Mouse (Mus musculus): ENCODE data around the gene Zcchc8. TPM values are rescaled to one million over a fixed set of nuclear protein-coding genes. Genes with fewer than 3 reads are reported as not detected.

The Zcchc8 gene
- polyA plus RNA-seq, 1 experiment = 4.5 TPM

GRCm38 (mm10) chr5:123657651-123658050 lies 63.2 kb downstream of the Zcchc8 start:
- H3K27me3 ChIP-seq (ENCODE audit: control insufficient read depth) = no peaks in the 10 kb centered on the region
- peaks cover 2% of the 10 kb centered on the region; the same call in 1 of the 2 replicates for H3K4me1 ChIP-seq (ENCODE audit: control insufficient read depth)
- no peak overlapping the region for H3K4me3 ChIP-seq (replicated peaks)
- H3K9me3 ChIP-seq (ENCODE audit: control insufficient read depth, low read length) = no peaks in the 10 kb centered on the region
- TF ChIP-seq TAL1 (IDR thresholded peaks at IDR 0.05; ENCODE audit: low read length) (no peak), GATA1 (IDR thresholded peaks at IDR 0.05; ENCODE audit: low read length) (no peak)
- H3K36me3 ChIP-seq (ENCODE audit: control insufficient read depth) = peaks cover 9% of the 10 kb centered on the region

- no peaks in the 10 kb centered on the region for H3K27me3 ChIP-seq (ENCODE audit: control insufficient read depth)
- no peak overlapping the region for H3K4me3 ChIP-seq (replicated peaks)
- H3K4me1 ChIP-seq (ENCODE audit: control insufficient read depth) = peaks cover 2% of the 10 kb centered on the region; the same call in 1 of the 2 replicates
- H3K36me3 ChIP-seq (ENCODE audit: control insufficient read depth) = peaks cover 11% of the 10 kb centered on the region
- no peaks in the 10 kb centered on the region for H3K9me3 ChIP-seq (ENCODE audit: control insufficient read depth, low read length)
- TF ChIP-seq GATA1 (IDR thresholded peaks at IDR 0.05; ENCODE audit: low read length) (no peak), TAL1 (IDR thresholded peaks at IDR 0.05; ENCODE audit: low read length) (no peak)
Measured at GRCm38 (mm10) chr5:123654937-123655336, 66.0 kb downstream of the Zcchc8 start.

GRCm38 (mm10) chr5:123653287-123653801 lies 67.6 kb downstream of the Zcchc8 start:
- peaks cover 11% of the 10 kb centered on the region for H3K36me3 ChIP-seq (ENCODE audit: control insufficient read depth)
- H3K4me3 ChIP-seq (replicated peaks) = no peak overlapping the region
- peaks cover 2% of the 10 kb centered on the region; the same call in 1 of the 2 replicates for H3K4me1 ChIP-seq (ENCODE audit: control insufficient read depth)
- TF ChIP-seq TAL1 (IDR thresholded peaks at IDR 0.05; ENCODE audit: low read length) (no peak), GATA1 (IDR thresholded peaks at IDR 0.05; ENCODE audit: low read length) (no peak)
- H3K27me3 ChIP-seq (ENCODE audit: control insufficient read depth) = no peaks in the 10 kb centered on the region
- H3K9me3 ChIP-seq (ENCODE audit: control insufficient read depth, low read length) = no peaks in the 10 kb centered on the region

GRCm38 (mm10) chr5:123650825-123651224 lies 70.1 kb downstream of the Zcchc8 start:
- H3K36me3 ChIP-seq (ENCODE audit: control insufficient read depth) = peaks cover 28% of the 10 kb centered on the region
- TF ChIP-seq GATA1 (IDR thresholded peaks at IDR 0.05; ENCODE audit: low read length) = no peak
- H3K4me3 ChIP-seq (replicated peaks) = no peak overlapping the region
- H3K4me1 ChIP-seq (ENCODE audit: control insufficient read depth) = 0 out of 2 replicates have a peak, but pooled peaks cover 2% of the 10 kb centered on the region
- no peaks in the 10 kb centered on the region for H3K27me3 ChIP-seq (ENCODE audit: control insufficient read depth)
- no peaks in the 10 kb centered on the region for H3K9me3 ChIP-seq (ENCODE audit: control insufficient read depth, low read length)

Other genes starting within 250 kb of the Zcchc8 start
- gene Lrrc43, start 231.8 kb downstream of the Zcchc8 start, polyA plus RNA-seq (2012) = not detected in 2 replicates
- gene Il31, start 231.6 kb downstream of the Zcchc8 start, polyA plus RNA-seq (2012) = not detected in 2 replicates
- gene B3gnt4, start 210.6 kb downstream of the Zcchc8 start, polyA plus RNA-seq (2012) = not detected in 2 replicates
- gene Diablo, start 196.9 kb downstream of the Zcchc8 start, polyA plus RNA-seq (2012) = 0.62 and 0.66 TPM in 2 replicates
- gene Gm49027, start 195.6 kb downstream of the Zcchc8 start, polyA plus RNA-seq (2012) = not detected in 2 replicates
- gene Vps33a, start 148.1 kb downstream of the Zcchc8 start, polyA plus RNA-seq (2012) = 0.28 and 0.60 TPM in 2 replicates
- gene Clip1, start 36.5 kb downstream of the Zcchc8 start, polyA plus RNA-seq (2012) = 0.92 and 1.1 TPM in 2 replicates
- gene Rsrc2, start 28.3 kb upstream of the Zcchc8 start, polyA plus RNA-seq (2012) = 1.4 and 1.7 TPM in 2 replicates
- 0.95 and 1.2 TPM in 2 replicates for gene Kntc1, start 28.6 kb upstream of the Zcchc8 start, polyA plus RNA-seq (2012)
- not detected in 2 replicates for gene Hcar2, start 144.4 kb upstream of the Zcchc8 start, polyA plus RNA-seq (2012)
- gene Hcar1, start 158.9 kb upstream of the Zcchc8 start, polyA plus RNA-seq (2012) = not detected in 2 replicates
- 4.7 and 5.6 TPM in 2 replicates for gene Denr, start 186.1 kb upstream of the Zcchc8 start, polyA plus RNA-seq (2012)
- gene Gm43518, start 206.3 kb upstream of the Zcchc8 start, polyA plus RNA-seq (2012) = not detected in 2 replicates
- 0.05 and 0.65 TPM in 2 replicates for gene Ccdc62, start 209.6 kb upstream of the Zcchc8 start, polyA plus RNA-seq (2012)

All from erythroblast, embryonic 14.5 days (primary cell).